ENCODE assay signal across 18 mouse cellular contexts in genomic region chr12:53985851-53986842, GRCm38 (mm10).
DNase-seq lines count a peak whose midpoint lies in the region; ATAC-seq and TF ChIP-seq lines count a peak whose summit lies in the region.
"Had no signal": no experiment of that assay in that cellular context is flagged by ENCODE, and none has a peak within 500 bp of the region (broad histone marks: within the 10 kb centered on the region; RNA-seq: fewer than 3 reads in every experiment).

No protein-coding gene starts in this region.

- H3K4me3 ChIP-seq in hindbrain, embryonic 16.5 days (ENCODE audit: low read length): no peak overlapping the region
- H3K4me3 ChIP-seq in hindbrain, embryonic 10.5 days: no peak overlapping the region
- H3K4me3 ChIP-seq in forebrain, postnatal 0 days (ENCODE audit: low read depth, low read length): no peak overlapping the region
- H3K4me3 ChIP-seq: embryonic facial prominence, embryonic 13.5 days; heart, embryonic 12.5 days; kidney, embryonic 15.5 days had no signal

- 65% methylated on average over 14 of the region's 14 CpGs for WGBS in hindbrain, embryonic 16.5 days
- 90% methylated on average over 14 of the region's 14 CpGs for WGBS in hindbrain, embryonic 10.5 days
- 28% methylated on average over 14 of the region's 14 CpGs for WGBS in forebrain, postnatal 0 days

- H3K4me1 ChIP-seq in hindbrain, embryonic 16.5 days (ENCODE audit: control insufficient read depth, insufficient read depth, low read depth, low read length): no peaks in the 10 kb centered on the region
- peaks cover 16% of the 10 kb centered on the region for H3K4me1 ChIP-seq in hindbrain, embryonic 10.5 days (replicated peaks)
- H3K4me1 ChIP-seq in forebrain, postnatal 0 days (ENCODE audit: insufficient read depth): no peaks in the 10 kb centered on the region
- H3K4me1 ChIP-seq: heart, embryonic 12.5 days; kidney, embryonic 15.5 days had no signal

- no peaks in the 10 kb centered on the region for H3K9me3 ChIP-seq in hindbrain, embryonic 16.5 days (ENCODE audit: control insufficient read depth, low read length)
- no peaks in the 10 kb centered on the region for H3K9me3 ChIP-seq in hindbrain, embryonic 10.5 days
- no peaks in the 10 kb centered on the region for H3K9me3 ChIP-seq in forebrain, postnatal 0 days (ENCODE audit: low read length)
- H3K9me3 ChIP-seq: embryonic facial prominence, embryonic 13.5 days; heart, embryonic 12.5 days; kidney, embryonic 15.5 days had no signal

- DNase-seq in heart, adult 11 months: peak; percentile 45
- DNase-seq in heart, postnatal 36 days: no peak
- no peak for DNase-seq in hindbrain, embryonic 10.5 days (ENCODE audit: low spot score)
- peak; percentile 87 for DNase-seq in brain, embryonic 14.5 days (ENCODE audit: low read depth)
- peak; percentile 20 for DNase-seq in forebrain, postnatal 0 days
- DNase-seq: adrenal gland, postnatal 14 days; cerebellum, adult 18-20 months; cerebellum, adult 9-11 months; cerebellum, postnatal 36 days; gastrocnemius, postnatal 14 days; kidney, adult 2 months had no signal

- no peak for TF ChIP-seq POLR2A in brain, embryonic 14.5 days (IDR thresholded peaks at IDR 0.05; ENCODE audit: borderline replicate concordance, extremely low read depth, insufficient read depth, insufficient read length, poor library complexity, severe bottlenecking)

- no peak overlapping the region for H3K9ac ChIP-seq in hindbrain, embryonic 16.5 days (ENCODE audit: low read depth, low read length)
- no peak overlapping the region for H3K9ac ChIP-seq in forebrain, postnatal 0 days
- H3K9ac ChIP-seq: embryonic facial prominence, embryonic 13.5 days; heart, embryonic 12.5 days; kidney, embryonic 15.5 days had no signal

- no peak for ATAC-seq in hindbrain, embryonic 16.5 days
- no peak for ATAC-seq in forebrain, postnatal 0 days
- ATAC-seq in erythroid progenitor cell, adult 5-6 weeks (replicated peaks; ENCODE audit: low FRiP score, poor library complexity, severe bottlenecking): no peak
- ATAC-seq: activated CD4-positive, CD25-positive, alpha-beta regulatory T cell, adult 4 months; intestine, embryonic 16.5 days had no signal

- H3K36me3 ChIP-seq in hindbrain, embryonic 16.5 days (ENCODE audit: control insufficient read depth, insufficient read depth, low read length): no peaks in the 10 kb centered on the region
- H3K36me3 ChIP-seq in hindbrain, embryonic 10.5 days: no peaks in the 10 kb centered on the region
- no peaks in the 10 kb centered on the region for H3K36me3 ChIP-seq in forebrain, postnatal 0 days (ENCODE audit: insufficient read depth)
- H3K36me3 ChIP-seq: embryonic facial prominence, embryonic 13.5 days; heart, embryonic 12.5 days; kidney, embryonic 15.5 days had no signal

- H3K27ac ChIP-seq in hindbrain, embryonic 16.5 days (ENCODE audit: low read depth, low read length): peak overlapping the region; percentile 48; the same call in 1 of the 2 replicates
- no peak overlapping the region for H3K27ac ChIP-seq in hindbrain, embryonic 10.5 days
- no peak overlapping the region for H3K27ac ChIP-seq in forebrain, postnatal 0 days (ENCODE audit: low read depth, low read length)
- H3K27ac ChIP-seq: embryonic facial prominence, embryonic 13.5 days; kidney, embryonic 15.5 days had no signal

- TF ChIP-seq CTCF in brain, embryonic 14.5 days (IDR thresholded peaks at IDR 0.05; ENCODE audit: borderline replicate concordance, extremely low read depth, insufficient read depth, insufficient read length): no peak
- no peak for TF ChIP-seq CTCF in forebrain, postnatal 0 days (IDR thresholded peaks at IDR 0.05; ENCODE audit: low read depth)

- H3K4me2 ChIP-seq in hindbrain, embryonic 16.5 days (ENCODE audit: low read length): no peak overlapping the region
- no peak overlapping the region for H3K4me2 ChIP-seq in forebrain, postnatal 0 days (ENCODE audit: low read depth)
- H3K4me2 ChIP-seq: embryonic facial prominence, embryonic 13.5 days; heart, embryonic 12.5 days; kidney, embryonic 15.5 days had no signal

- intact Hi-C loops in heart, postnatal 36 days (cut with DNase I): no loop called here

- H3K27me3 ChIP-seq in hindbrain, embryonic 16.5 days (replicated peaks; ENCODE audit: control insufficient read depth, insufficient read depth, low read length): no peaks in the 10 kb centered on the region
- no peaks in the 10 kb centered on the region for H3K27me3 ChIP-seq in hindbrain, embryonic 10.5 days (ENCODE audit: insufficient read depth, poor library complexity, severe bottlenecking)
- no peaks in the 10 kb centered on the region for H3K27me3 ChIP-seq in forebrain, postnatal 0 days (ENCODE audit: insufficient read depth, low read length)
- H3K27me3 ChIP-seq: embryonic facial prominence, embryonic 13.5 days; heart, embryonic 12.5 days; kidney, embryonic 15.5 days had no signal

Comparison
In these comparisons a context has a peak if more than half of its experiments do, and no peak if none do; other contexts are left out.
1. DNase-seq: peak in heart, adult 11 months (single experiment), brain, embryonic 14.5 days (single experiment) and forebrain, postnatal 0 days (single experiment); none in heart, postnatal 36 days (0 of 2) and hindbrain, embryonic 10.5 days (single experiment).